Mouse (Mus musculus) erythroblast, embryonic 14.5 days (primary cell): ENCODE results near the gene Utrn.

Source experiments
- GATA1 ChIP-seq: IDR thresholded peaks from 2 replicates; pipeline ENCODE4 v1.6.1; 2012; ENCODE audit warnings: low read length, inconsistent platforms, mixed read lengths
- TAL1 ChIP-seq: IDR thresholded peaks from 3 replicates; pipeline ENCODE4 v1.6.1; 2012; ENCODE audit warnings: low read length, inconsistent platforms, mixed read lengths

- TF ChIP-seq TAL1 (no peak), GATA1 (no peak)
Observed at GRCm38 (mm10) chr10:12608634-12609033, 260.5 kb downstream of the Utrn start.
